Comparison of ENCODE assay signal across 1 mouse cellular context in the genomic region with DNA sequence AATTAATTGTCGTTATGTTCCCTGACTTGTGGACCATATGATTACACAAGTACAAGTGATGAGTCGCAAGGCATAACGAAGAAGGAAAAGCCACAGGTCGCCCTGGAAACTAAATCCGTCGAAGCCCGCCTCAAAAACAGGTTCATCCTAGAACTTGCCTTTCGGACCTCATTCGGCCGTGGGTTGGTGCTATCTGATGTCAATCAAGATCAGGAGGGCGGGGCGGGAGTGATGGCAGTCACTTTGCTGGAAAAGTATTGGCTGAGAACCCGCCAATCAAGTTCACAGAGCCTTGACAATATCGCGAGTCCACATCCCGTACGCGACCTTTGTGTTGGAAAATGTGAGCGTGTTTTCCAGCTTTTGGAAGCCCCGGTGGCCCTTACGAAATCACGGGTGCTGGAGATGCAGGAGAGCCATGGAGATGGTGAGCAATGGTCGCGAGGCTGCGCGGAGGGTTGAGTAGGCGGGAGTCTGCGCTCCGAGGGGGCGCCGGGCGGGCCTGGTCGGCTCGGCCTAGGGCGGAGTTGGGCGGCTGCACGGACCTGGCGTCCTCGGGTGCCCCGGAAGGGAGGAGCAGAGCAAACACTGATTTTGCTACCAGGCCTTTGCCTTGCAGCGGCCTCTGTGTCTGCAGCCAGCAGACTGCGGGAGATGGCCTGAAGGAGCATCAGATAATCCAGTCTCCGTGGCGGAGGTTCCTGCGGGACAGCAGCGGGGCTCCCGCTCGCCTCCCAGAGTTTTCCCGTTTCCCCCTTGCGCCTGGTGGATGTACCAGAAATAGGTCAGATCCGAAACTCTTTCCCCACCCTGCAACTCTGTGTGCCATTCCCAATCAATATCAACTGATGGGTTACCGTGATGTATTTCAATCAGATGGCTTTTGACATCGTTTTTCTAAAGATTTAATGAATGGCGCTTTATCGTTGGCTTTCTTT.
A peak's percentile ranks its signal among the peaks of the same experiment; 100 is the strongest.
TF ChIP-seq lines count a peak whose summit lies in the region.

A gene (plus strand): TSS at position 285 of the 938 bp plus-strand sequence.

TF ChIP-seq in CH12.LX, 34 proteins besides CTCF, POLR2A, EP300 and RAD21 (continued from another document):
- TF ChIP-seq E2F4 (IDR thresholded peaks at IDR 0.05; ENCODE audit: insufficient replicate concordance, low read depth, low read length) (peak; percentile 71; the same call in 1 of the 2 replicates), MAZ (IDR thresholded peaks at IDR 0.05; ENCODE audit: low read depth, low read length) (no peak), MAX (IDR thresholded peaks at IDR 0.05; ENCODE audit: low read length) (no peak), IRF4 (IDR thresholded peaks at IDR 0.05; ENCODE audit: low read depth, low read length) (0 out of 2 replicates have a peak, but pooled peaks have one; percentile 48), NELFE (IDR thresholded peaks at IDR 0.05; ENCODE audit: low read depth, low read length) (peak; percentile 70; the same call in 1 of the 2 replicates), USF2 (conservative IDR thresholded peaks at IDR 0.05; ENCODE audit: low read depth, low read length) (no peak), MAFK (IDR thresholded peaks at IDR 0.05; ENCODE audit: insufficient replicate concordance, low read length) (no peak), MXI1 (IDR thresholded peaks at IDR 0.05; ENCODE audit: low read depth, low read length) (peak; percentile 73), JUND (conservative IDR thresholded peaks at IDR 0.05; ENCODE audit: low read depth, low read length) (no peak), SMC3 (IDR thresholded peaks at IDR 0.05; ENCODE audit: low read depth, low read length) (no peak), JUN (IDR thresholded peaks at IDR 0.05; ENCODE audit: insufficient read depth, low read depth, low read length) (no peak), MEF2A (IDR thresholded peaks at IDR 0.05; ENCODE audit: borderline replicate concordance, low read depth, low read length) (no peak), ELF1 (IDR thresholded peaks at IDR 0.05; ENCODE audit: low read depth, low read length) (peak; percentile 45; the same call in 1 of the 2 replicates), UBTF (IDR thresholded peaks at IDR 0.05; ENCODE audit: low read depth, low read length) (no peak; the same call in 1 of the 2 replicates), CHD2 (IDR thresholded peaks at IDR 0.05; ENCODE audit: low read length) (peak; percentile 99), GABPA (IDR thresholded peaks at IDR 0.05; ENCODE audit: insufficient replicate concordance, low read depth, low read length) (no peak), MYC (IDR thresholded peaks at IDR 0.05; ENCODE audit: low read depth, low read length) (0 out of 2 replicates have a peak, but pooled peaks have one; percentile 11), TBP (conservative IDR thresholded peaks at IDR 0.05; ENCODE audit: low read depth, low read length) (peak; percentile 67; the same call in 1 of the 2 replicates), ETS1 (conservative IDR thresholded peaks at IDR 0.05; ENCODE audit: low read depth, low read length) (no peak; the same call in 1 of the 2 replicates), CHD1 (IDR thresholded peaks at IDR 0.05; ENCODE audit: low read depth, low read length) (no peak), ZC3H11A (IDR thresholded peaks at IDR 0.05; ENCODE audit: low read depth, low read length) (no peak), KAT2A (IDR thresholded peaks at IDR 0.05; ENCODE audit: insufficient replicate concordance, low read length) (no peak), NRF1 (IDR thresholded peaks at IDR 0.05; ENCODE audit: low read depth, low read length) (peak; percentile 35; the same call in 1 of the 2 replicates), PAX5 (IDR thresholded peaks at IDR 0.05; ENCODE audit: low read length) (no peak)
